Mouse (Mus musculus) kidney, adult 2 months (tissue): Measurements from ENCODE around the gene Mb.

ENCODE experiments used
- CTCF ChIP-seq: fragments of 200-500 bp; conservative IDR thresholded peaks from 2 replicates; pipeline ENCODE4 v1.5.1; 2011; ENCODE audit warnings: low read depth, mild to moderate bottlenecking, control low read depth, low read length, moderate library complexity, mixed read lengths; ENCODE audit not compliant: insufficient read depth, insufficient read length
- POLR2A ChIP-seq: fragments of 200-500 bp; IDR thresholded peaks from one replicate; pipeline ENCODE4 v1.6.1; 2011; ENCODE audit warnings: low read depth, low read length, control low read depth

GRCm38 (mm10) chr15:77034526-77034925 is 15.9 kb downstream of the Mb start:
- TF ChIP-seq POLR2A = no peak
- TF ChIP-seq CTCF = no peak
